Mouse (Mus musculus) hindbrain, embryonic 12.5 days (tissue): ENCODE results near the gene Gtf3c5. TPM values are rescaled to one million over a fixed set of nuclear protein-coding genes. Genes with fewer than 3 reads are reported as not detected.
A peak's percentile ranks its signal among the peaks of the same experiment; 100 is the strongest.

ENCODE experiments used
- ATAC-seq: fragments of 200-750 bp; cut with Nextera tagmentation; 2 replicates; pipeline ENCODE4 v1.8.0; 2017; ENCODE audit warnings: moderate TSS enrichment; ENCODE audit not compliant: low FRiP score
- H3K27ac ChIP-seq: fragments of 300-500 bp; sonication (generic); 2 replicates; pipeline ENCODE4 v1.5.1; 2016; ENCODE audit warnings: mild to moderate bottlenecking
- H3K27me3 ChIP-seq: fragments of 300-500 bp; sonication (generic); 2 replicates; pipeline ENCODE4 v1.6.1; 2016; ENCODE audit warnings: mild to moderate bottlenecking
- H3K36me3 ChIP-seq: fragments of 300-500 bp; sonication (generic); 2 replicates; pipeline ENCODE4 v1.6.1; 2016; ENCODE audit warnings: mild to moderate bottlenecking
- H3K4me1 ChIP-seq: fragments of 300-500 bp; sonication (generic); 2 replicates; pipeline ENCODE4 v1.6.1; 2016
- H3K4me2 ChIP-seq: fragments of 300-500 bp; sonication (generic); replicated peaks from 2 replicates; pipeline ENCODE4 v1.6.1; 2016; ENCODE audit warnings: mild to moderate bottlenecking
- H3K4me3 ChIP-seq: fragments of 300-500 bp; sonication (generic); 2 replicates; pipeline ENCODE4 v1.5.1; 2016; ENCODE audit warnings: mild to moderate bottlenecking
- H3K9ac ChIP-seq: fragments of 300-500 bp; sonication (generic); 2 replicates; pipeline ENCODE4 v1.6.1; 2016; ENCODE audit warnings: mild to moderate bottlenecking, moderate library complexity
- H3K9me3 ChIP-seq: fragments of 300-500 bp; sonication (generic); replicated peaks from 2 replicates; pipeline ENCODE4 v1.6.1; 2016; ENCODE audit warnings: mild to moderate bottlenecking
- WGBS: fragments of 180-500 bp; shearing (Covaris S2); methylation state at CpG from one replicate; pipeline ENCODE4 v1.1.7; 2016; 5-methylcytosine and 5-hydroxymethylcytosine counted together
- polyA plus RNA-seq: library from polyadenylated mRNA; unstranded; fragments of >200 nt; fragmentation: Nextera tagmentation; extraction: Ambion mirVana; gene quantifications from 2 replicates; pipeline ENCODE4 v1.2.1, GENCODE M21; 2016

The Gtf3c5 gene
- polyA plus RNA-seq, 1 experiment from 2014 or later, result 50.0 TPM

DNA sequence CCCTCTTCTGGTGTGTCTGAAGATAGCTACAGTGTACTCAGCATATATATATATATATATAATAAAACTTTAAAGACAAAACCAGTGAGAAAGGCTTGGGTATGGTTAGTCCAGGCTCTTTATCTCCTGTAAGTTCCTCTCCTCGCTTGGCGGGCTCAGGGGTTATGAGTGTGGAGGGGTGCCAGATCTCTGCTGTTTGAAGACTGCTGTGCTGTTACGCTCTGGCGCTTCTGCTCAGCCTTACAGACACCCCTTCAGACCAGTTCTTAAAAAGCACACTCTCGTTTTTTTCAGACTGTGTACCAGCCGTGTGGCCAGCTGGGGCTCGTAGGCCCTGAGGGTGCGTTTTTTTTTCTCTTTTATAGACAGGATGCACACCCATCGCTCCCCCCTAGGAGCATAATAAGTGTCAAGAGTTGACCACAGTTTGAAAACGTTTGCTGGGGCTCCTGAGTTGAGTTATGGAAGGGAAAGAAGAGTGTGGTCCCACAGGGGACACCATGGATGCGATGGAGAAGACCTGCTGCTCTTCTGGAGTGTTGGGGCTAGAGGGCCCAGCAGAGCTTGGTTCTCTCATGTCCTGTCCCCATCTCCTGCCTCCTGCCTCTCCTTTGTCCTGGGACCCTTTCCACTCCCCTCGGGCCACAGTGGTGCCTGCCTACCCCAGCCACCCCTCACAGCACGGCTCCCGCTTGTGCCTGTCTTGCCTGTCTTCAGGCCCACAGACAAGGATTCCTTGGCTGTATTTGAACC, 22.4 kb upstream of the Gtf3c5 start:
- Histone ChIP-seq H3K27ac (no peak overlapping the region), H3K9ac (no peak overlapping the region), H3K27me3 (peaks cover 3% of the 10 kb centered on the region; the same call in 1 of the 2 replicates), H3K4me2 (no peak overlapping the region), H3K4me1 (peaks cover 3% of the 10 kb centered on the region; the same call in 1 of the 2 replicates), H3K4me3 (no peak overlapping the region), H3K36me3 (no peaks in the 10 kb centered on the region), H3K9me3 (no peaks in the 10 kb centered on the region)
- WGBS, result 66% methylated on average over 14 of the region's 14 CpGs
- ATAC-seq, result no peak

GRCm38 (mm10) chr2:28603542-28603941, 20.0 kb upstream of the Gtf3c5 start:
- ATAC-seq, result no peak
- Histone ChIP-seq H3K4me3 (no peak overlapping the region), H3K4me1 (peaks cover 8% of the 10 kb centered on the region), H3K27ac (no peak overlapping the region), H3K9ac (no peak overlapping the region), H3K27me3 (peaks cover 3% of the 10 kb centered on the region; the same call in 1 of the 2 replicates), H3K9me3 (no peaks in the 10 kb centered on the region), H3K36me3 (no peaks in the 10 kb centered on the region), H3K4me2 (no peak overlapping the region)
- WGBS, result 93% methylated on average over 5 of the region's 5 CpGs

DNA sequence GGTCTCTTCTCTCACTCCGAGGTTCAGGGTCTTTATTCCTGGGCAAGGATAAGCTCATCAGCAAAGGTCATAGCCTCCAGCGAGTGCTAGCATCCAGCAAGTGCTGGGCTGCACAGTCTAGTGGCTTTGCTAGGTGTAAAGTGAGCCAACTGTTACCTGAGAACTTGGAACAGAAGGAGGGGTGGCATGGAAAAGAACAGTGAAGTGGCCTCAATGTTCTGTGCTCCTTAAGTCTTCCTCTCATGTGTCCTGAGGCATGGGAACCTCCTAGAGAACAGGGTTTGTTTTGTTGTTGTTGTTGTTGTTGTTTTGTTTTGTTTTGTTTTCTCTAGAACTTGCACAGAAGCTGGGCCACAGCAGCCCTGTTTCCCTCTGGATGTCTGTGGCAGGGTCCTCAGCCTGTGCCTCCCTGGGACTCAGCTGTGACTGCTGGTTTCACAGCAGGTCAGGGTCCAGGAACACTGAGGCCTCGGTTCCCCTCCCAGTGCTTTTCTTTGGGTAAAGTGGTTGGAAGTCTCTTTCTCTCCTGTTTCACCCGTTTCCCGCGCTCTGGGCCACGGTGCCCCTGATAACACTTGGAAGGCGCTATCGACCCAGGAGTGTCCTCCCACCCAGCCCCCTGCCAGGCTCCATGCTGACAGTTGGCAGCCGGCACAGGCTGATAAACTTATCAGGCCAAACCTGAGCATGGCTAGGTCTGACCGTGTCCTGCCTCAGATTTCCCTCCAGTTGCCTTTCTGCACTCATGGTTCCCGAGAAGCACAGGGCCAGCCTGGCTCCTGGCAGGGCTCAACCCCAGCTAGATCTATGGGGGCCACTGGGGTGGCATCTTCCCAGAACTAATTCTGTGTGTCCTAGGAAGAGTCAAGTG, 18.4 kb upstream of the Gtf3c5 start:
- ATAC-seq, result no peak
- 63% methylated on average over 12 of the region's 12 CpGs for WGBS
- H3K27ac ChIP-seq, result no peak overlapping the region
- H3K9ac ChIP-seq, result no peak overlapping the region
- no peak overlapping the region for H3K4me2 ChIP-seq
- H3K9me3 ChIP-seq, result no peaks in the 10 kb centered on the region
- H3K36me3 ChIP-seq, result no peaks in the 10 kb centered on the region
- H3K27me3 ChIP-seq, result no peaks in the 10 kb centered on the region
- no peak overlapping the region for H3K4me3 ChIP-seq
- peaks cover 16% of the 10 kb centered on the region for H3K4me1 ChIP-seq

DNA sequence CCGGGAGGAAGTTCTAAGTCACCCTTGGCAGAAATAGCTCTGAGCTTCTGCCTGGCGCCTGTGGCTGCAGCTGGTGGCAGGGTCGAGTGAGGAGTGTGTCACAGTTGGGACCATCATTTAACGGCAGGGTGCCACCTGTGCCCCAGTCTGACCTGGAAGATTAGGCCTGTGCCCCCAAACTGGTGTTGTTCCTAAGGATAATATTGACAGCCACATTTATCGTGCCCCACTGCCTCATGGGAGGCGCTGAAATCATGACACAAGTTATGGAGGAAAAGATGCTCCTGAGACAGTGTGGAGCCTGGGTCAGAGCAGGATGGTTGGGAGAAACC, 16.0 kb upstream of the Gtf3c5 start:
- no peaks in the 10 kb centered on the region for H3K27me3 ChIP-seq
- H3K9me3 ChIP-seq, result no peaks in the 10 kb centered on the region
- H3K36me3 ChIP-seq, result no peaks in the 10 kb centered on the region
- no peak overlapping the region for H3K4me3 ChIP-seq
- H3K4me2 ChIP-seq, result no peak overlapping the region
- no peak overlapping the region for H3K9ac ChIP-seq
- H3K4me1 ChIP-seq, result peaks cover 13% of the 10 kb centered on the region
- WGBS, result 74% methylated on average over 6 of the region's 6 CpGs
- no peak for ATAC-seq
- H3K27ac ChIP-seq, result no peak overlapping the region

DNA sequence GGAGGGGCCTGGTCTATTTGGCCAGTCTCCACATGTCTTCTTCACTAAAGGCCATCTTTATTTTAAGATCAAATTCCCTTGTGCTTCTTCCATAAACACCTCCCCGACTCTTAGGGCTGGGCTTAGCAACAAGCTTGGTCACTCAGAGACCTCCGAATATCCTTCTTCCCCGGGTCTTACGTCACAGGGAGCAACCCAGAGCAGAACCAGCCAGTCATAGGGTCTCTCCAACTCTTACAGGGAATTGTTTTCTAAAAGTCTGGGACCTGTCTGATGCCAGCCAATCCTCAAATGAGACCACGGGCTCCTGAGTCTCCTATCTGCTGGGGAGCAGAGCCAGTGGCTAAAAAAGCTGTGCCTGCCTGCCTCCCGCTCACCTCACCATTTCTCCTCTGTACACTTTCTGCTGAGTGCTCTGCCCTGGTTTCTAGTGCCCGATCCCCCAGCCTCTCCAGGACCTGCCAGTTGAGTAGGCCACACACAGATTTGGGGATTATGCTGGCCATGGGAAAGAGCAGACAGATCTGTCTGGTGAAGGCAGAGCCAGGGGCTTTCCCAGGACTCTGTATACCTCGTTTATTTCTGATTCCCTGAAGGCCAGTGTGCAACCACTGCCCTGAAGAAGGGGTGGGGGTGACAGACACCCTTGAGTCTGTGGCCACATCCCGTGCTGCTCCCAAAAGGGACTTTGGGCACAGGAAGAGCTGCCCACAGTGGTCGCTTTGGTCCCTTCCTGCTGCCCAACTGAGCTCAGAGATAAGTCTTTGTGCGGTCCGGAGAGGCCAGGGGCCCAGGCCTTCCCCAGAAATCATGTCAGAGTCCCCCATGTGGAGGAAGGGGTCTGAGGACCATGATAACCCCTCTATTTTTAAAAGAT, 15.4 kb upstream of the Gtf3c5 start:
- Histone ChIP-seq H3K9ac (no peak overlapping the region), H3K27me3 (peaks cover 3% of the 10 kb centered on the region; the same call in 1 of the 2 replicates), H3K4me3 (no peak overlapping the region), H3K4me2 (no peak overlapping the region), H3K27ac (no peak overlapping the region), H3K36me3 (no peaks in the 10 kb centered on the region), H3K9me3 (no peaks in the 10 kb centered on the region), H3K4me1 (peaks cover 13% of the 10 kb centered on the region)
- WGBS, result 69% methylated on average over 12 of the region's 12 CpGs
- ATAC-seq, result no peak

DNA sequence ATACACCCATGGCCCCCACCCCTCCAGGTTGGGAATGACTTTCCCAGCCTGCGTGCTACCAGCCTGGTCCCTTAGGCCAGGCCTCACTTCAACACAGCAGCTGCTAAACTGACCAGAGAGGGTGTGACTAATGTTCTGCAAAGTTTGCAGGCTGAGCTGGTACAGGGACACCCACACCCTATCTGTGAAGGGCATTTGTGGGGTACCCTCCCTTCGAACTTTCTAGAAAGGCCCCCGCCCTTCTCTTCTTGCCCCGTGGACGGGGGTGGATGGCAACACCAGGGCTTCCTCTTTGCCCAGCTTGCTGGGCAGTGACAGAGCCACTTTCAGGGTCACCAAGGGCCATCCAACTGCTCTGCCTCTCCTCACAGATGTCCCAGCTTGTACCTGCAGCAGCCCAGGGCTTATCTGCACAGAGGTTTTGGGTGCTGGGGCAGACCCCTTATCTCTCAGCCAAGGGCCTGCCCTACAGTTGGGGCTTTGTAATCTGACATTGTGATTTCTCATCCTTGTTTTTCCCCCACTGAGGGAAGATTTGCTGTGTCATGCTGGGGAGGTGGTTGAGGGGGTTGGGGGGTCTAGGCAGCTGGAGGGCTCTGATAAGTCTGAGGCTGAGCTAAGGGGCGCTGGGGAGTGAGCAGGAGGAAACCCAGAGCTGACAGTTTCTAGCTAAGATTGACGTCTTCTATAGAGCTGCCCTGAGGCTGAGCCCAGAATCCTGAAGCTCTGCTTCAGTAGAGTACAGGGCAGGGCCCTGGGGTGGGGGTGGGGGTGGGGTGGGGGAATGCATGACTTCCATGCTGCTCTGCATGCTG, 14.4 kb upstream of the Gtf3c5 start:
- peaks cover 3% of the 10 kb centered on the region; the same call in 1 of the 2 replicates for H3K27me3 ChIP-seq
- peaks cover 13% of the 10 kb centered on the region for H3K4me1 ChIP-seq
- 71% methylated on average over 7 of the region's 7 CpGs for WGBS
- H3K9ac ChIP-seq, result peak overlapping the region; percentile 36
- no peaks in the 10 kb centered on the region for H3K36me3 ChIP-seq
- no peak overlapping the region for H3K27ac ChIP-seq
- peak; percentile 48; the same call in 1 of the 2 replicates for ATAC-seq
- H3K9me3 ChIP-seq, result no peaks in the 10 kb centered on the region
- no peak overlapping the region for H3K4me3 ChIP-seq
- H3K4me2 ChIP-seq, result no peak overlapping the region

- no peaks in the 10 kb centered on the region for H3K36me3 ChIP-seq
- H3K27ac ChIP-seq, result no peak overlapping the region
- no peak overlapping the region for H3K4me2 ChIP-seq
- 90% methylated on average over 7 of the region's 7 CpGs for WGBS
- no peak overlapping the region for H3K9ac ChIP-seq
- ATAC-seq, result no peak
- no peak overlapping the region for H3K4me3 ChIP-seq
- peaks cover 13% of the 10 kb centered on the region for H3K4me1 ChIP-seq
- H3K9me3 ChIP-seq, result no peaks in the 10 kb centered on the region
- peaks cover 9% of the 10 kb centered on the region; the same call in 1 of the 2 replicates for H3K27me3 ChIP-seq
Measured at GRCm38 (mm10) chr2:28596998-28597397, 13.4 kb upstream of the Gtf3c5 start.

DNA sequence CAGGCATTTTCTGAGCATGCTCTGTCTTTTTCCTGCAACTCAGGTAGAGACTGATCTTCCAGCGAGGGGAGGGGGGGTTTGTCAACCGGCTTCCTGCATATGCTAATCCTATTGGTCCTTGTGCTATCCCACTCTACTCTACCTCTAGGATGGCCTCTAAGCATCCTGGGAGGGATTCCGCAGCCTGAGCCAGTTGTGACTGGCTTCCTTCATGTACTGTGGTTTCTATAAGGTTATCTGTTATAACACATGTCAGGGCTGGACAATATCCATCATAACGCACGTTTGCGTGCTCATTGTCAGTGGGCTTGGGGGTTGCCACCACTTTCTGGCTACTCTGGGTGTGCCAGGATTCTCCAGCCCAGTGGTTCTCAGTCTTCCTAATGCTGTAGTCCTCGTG, 12.5 kb upstream of the Gtf3c5 start:
- peaks cover 9% of the 10 kb centered on the region; the same call in 1 of the 2 replicates for H3K27me3 ChIP-seq
- H3K27ac ChIP-seq, result no peak overlapping the region
- H3K9me3 ChIP-seq, result no peaks in the 10 kb centered on the region
- H3K4me1 ChIP-seq, result peaks cover 13% of the 10 kb centered on the region
- ATAC-seq, result no peak
- H3K9ac ChIP-seq, result no peak overlapping the region
- no peaks in the 10 kb centered on the region for H3K36me3 ChIP-seq
- no peak overlapping the region for H3K4me2 ChIP-seq
- 87% methylated on average over 7 of the region's 7 CpGs for WGBS
- H3K4me3 ChIP-seq, result no peak overlapping the region

GRCm38 (mm10) chr2:28592809-28593208, 9.3 kb upstream of the Gtf3c5 start:
- Histone ChIP-seq H3K4me3 (no peak overlapping the region), H3K9ac (no peak overlapping the region), H3K27me3 (peaks cover 9% of the 10 kb centered on the region), H3K27ac (no peak overlapping the region), H3K4me2 (no peak overlapping the region), H3K9me3 (no peaks in the 10 kb centered on the region), H3K36me3 (no peaks in the 10 kb centered on the region), H3K4me1 (peaks cover under 1% of the 10 kb centered on the region)
- 7% methylated on average over 15 of the region's 15 CpGs for WGBS
- ATAC-seq, result no peak

- Histone ChIP-seq H3K36me3 (no peaks in the 10 kb centered on the region), H3K27ac (no peak overlapping the region), H3K9ac (no peak overlapping the region), H3K27me3 (peaks cover 15% of the 10 kb centered on the region), H3K4me1 (no peaks in the 10 kb centered on the region), H3K9me3 (no peaks in the 10 kb centered on the region), H3K4me2 (no peak overlapping the region), H3K4me3 (no peak overlapping the region)
- WGBS, result 73% methylated on average over 2 of the region's 2 CpGs
- ATAC-seq, result no peak
Measured at GRCm38 (mm10) chr2:28591479-28591878, 7.9 kb upstream of the Gtf3c5 start.

DNA sequence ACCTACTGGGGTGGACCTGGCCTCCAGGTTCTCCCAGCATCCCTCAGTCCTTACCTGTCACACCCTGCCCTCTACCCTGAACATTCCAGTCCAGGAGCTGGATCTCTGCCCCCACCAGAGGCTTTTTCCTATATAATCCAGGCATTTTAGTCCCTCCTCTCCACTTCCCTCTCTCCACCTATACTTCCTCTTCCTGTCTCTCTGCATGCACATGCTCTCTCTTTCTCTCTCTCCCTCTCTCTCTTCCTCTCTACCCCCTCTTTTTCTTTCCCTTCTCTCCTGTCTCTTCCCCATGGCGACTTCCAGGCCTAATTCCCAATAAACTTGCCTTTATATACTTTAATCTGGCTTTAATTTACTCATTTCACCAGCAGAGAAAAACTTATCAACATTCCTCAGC, 5.0 kb upstream of the Gtf3c5 start:
- Histone ChIP-seq H3K27me3 (peaks cover 12% of the 10 kb centered on the region), H3K27ac (no peak overlapping the region), H3K36me3 (no peaks in the 10 kb centered on the region), H3K4me2 (no peak overlapping the region), H3K9me3 (no peaks in the 10 kb centered on the region), H3K9ac (no peak overlapping the region), H3K4me3 (no peak overlapping the region), H3K4me1 (peaks cover 3% of the 10 kb centered on the region; the same call in 1 of the 2 replicates)
- no peak for ATAC-seq
- 35% methylated on average over 1 of the region's 1 CpGs for WGBS
